Mouse (Mus musculus) spleen, embryonic (tissue): Measurements from ENCODE around the gene Cdc34.

Experiments
- CTCF ChIA-PET: fragments of 350-600 bp; sonication (Branson Sonifier 250); formaldehyde crosslinking; loops from one replicate; lab custom pipeline; 2022; lab: Charles Lee

Gene Cdc34

DNA sequence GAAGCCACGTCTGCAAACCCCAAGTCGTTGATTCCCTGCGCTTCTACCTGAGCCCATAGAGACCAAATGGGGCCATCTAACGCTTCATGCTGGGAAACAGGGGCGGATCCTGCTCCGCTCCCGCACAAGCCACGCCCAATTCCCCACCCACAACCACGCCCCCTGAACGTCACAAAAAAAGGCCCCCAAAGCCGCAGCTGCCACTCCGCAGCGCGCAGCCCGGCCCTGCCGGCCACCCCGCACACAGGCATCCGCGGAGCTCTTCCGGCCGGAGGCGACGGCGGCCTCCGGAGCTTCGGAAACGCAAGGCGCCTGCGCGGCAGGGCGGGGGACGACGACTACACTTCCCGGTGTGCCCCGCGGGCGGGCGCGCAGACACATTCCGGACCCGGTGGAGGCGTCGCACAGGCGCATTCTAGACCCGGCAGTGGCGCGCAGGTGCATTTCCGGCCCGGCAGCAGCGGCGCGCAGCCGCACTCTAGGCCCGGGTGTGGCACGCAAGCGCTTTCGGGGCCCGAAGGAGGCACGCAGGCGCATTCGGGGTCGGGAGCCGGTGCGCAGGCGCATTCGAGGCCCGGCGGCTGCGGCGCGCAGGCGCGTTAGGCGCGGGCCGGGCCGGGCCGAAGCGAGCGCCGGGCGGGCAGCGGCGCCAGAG, at the start of gene Cdc34:
TSS of gene Cdc34 (plus strand) at position 605 of the 655 bp plus-strand sequence.
- CTCF ChIA-PET = interaction anchor here (1.1 kb wide), 1 partner anchor 11 kb away, joined by 3 read pairs; no protein-coding TSS in a partner anchor

GRCm38 (mm10) chr10:79633006-79633777, 48.8 kb upstream of the Cdc34 start:
- CTCF ChIA-PET = no interaction called here

DNA sequence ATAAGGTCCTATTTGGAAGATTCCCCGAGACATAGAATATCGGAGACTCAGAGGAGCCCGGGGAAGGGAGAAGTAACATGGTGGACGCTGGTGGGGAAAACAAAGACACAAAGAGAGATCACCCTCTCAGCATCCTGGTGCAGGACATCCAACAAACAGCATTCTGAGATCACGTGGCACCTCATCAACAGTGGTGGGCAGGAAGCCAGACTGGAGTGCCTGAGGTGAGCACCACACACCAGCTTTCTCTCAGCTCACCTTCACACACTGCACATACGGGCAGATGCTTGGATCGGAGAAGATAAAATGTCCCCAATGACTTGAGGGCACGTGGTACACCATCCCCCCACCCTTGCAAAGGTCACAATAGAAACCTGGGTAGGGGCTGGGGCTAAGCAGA, 45.7 kb upstream of the Cdc34 start:
- CTCF ChIA-PET = no interaction called here

DNA sequence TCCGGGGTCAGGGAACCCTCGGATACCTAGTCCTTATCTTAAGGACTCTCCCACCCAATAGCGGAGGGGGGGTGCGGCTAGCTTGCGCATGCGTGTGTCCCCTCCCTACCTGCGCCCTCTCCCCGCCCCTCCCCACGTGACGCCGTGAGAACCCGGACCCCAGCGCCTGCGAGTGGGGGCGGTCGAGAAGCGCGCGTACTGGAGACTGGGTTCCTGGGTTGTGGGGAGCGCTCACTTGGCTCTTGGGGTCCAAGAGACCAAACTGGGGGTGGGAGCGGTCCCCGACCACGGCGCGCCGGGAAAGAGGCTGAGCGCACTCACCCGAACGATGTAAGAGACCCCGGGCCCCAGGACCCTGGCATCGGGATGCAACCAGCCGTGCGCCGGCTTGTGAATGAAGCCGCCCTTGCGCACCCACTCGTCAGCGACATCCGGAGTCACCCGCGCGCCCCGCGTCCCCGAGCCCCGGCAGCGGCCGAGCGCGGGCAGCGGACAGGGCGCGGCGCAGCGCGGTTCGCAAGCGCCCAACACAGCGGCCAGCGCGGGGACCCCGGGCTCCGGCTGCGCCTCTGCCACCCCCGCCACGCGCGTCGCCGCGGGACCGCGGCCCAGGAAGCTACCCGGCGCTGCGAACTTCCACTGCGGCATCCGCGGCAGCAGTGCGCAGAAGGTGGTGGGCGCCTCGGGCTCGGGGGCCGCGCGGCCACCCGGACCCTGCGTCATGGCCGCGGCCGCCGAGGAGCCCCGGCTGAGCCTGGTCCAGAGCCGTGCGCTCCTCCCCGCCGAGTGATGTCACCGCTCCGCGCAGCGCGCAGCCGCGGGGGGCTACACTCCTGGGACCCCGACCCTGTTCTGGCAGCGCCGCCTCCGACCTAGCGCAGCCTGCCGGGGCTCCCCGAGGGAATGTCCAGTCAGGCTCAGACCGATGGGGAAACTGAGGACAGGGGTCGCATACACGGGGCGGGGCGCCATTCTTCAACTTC, 44.6 kb upstream of the Cdc34 start, which contains the start of gene Shc2:
TSS of gene Shc2 (minus strand) at position 791 of the 983 bp plus-strand sequence.
- CTCF ChIA-PET = no interaction called here

- CTCF ChIA-PET = no interaction called here
Measured at GRCm38 (mm10) chr10:79638486-79639204, 43.4 kb upstream of the Cdc34 start.

GRCm38 (mm10) chr10:79645711-79646110, 36.3 kb upstream of the Cdc34 start, which contains the start of gene Odf3l2:
TSS of gene Odf3l2 (minus strand) at chr10:79645738.
- CTCF ChIA-PET = no interaction called here

- CTCF ChIA-PET = no interaction called here
Measured at GRCm38 (mm10) chr10:79649070-79649751, 32.8 kb upstream of the Cdc34 start.

DNA sequence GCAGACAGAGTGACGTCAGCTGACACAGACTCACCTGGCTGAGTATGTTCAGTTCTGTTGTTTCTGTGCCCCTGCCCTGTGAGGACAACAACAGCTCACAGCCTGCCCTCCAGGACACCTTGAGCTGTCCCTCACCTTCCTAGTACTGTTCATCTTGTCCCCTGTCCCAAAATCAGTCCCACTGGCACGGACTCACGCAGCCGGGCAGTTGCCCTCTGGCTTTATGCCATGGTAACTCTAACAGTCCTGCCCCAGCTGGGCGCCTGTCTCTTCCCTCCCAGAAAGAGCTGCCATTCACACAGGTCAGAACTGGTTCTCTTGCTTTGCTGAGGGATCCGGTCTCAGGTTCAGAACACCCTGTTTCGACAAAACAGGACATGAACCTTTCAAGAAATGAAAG, 29.2 kb upstream of the Cdc34 start:
- CTCF ChIA-PET = no interaction called here

DNA sequence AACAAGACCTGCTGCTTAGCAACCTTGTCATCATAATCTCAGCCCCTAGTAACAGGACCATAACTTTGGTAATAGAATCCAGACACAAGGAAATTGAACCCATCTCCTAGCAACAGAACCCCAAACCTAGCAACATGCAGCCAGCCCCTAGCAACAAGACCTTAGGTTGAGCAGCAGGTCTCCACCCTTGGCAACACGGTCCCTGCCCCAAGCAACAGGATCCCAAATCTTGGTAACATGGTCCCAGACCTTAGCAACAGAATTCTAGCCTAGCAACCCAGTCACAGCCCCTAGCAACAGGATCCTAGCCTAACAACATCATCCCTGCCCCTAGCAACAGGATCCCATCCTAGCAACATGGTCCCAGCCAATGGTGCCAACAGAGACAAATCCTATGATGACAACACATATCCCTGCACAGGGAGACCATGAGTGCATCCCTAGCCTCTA, 27.0 kb upstream of the Cdc34 start:
- CTCF ChIA-PET = no interaction called here

- CTCF ChIA-PET = no interaction called here
Measured at GRCm38 (mm10) chr10:79658829-79659228, 23.2 kb upstream of the Cdc34 start.

DNA sequence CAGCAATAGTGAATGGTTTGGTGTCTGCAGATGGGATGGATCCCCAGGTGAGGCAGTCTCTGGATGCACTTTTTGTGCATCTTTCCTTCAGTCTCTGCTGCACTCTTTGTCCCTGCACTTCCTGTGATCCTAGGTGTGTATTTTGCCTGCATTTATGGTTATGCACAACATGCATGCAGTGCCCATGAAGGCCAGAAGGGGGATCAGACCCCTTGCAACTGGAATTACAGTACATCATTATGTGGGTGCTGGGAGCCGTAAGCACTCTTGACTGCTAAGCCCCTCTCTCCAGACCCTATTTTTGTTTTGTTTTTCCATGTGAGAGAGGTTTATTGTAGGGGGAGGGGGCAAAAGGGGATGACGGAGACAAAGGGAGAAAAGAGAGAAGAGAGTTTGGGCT, 21.7 kb upstream of the Cdc34 start:
- CTCF ChIA-PET = interaction anchor here (0.6 kb wide), 1 partner anchor 1445 kb away, joined by 9 read pairs; no protein-coding TSS in a partner anchor

DNA sequence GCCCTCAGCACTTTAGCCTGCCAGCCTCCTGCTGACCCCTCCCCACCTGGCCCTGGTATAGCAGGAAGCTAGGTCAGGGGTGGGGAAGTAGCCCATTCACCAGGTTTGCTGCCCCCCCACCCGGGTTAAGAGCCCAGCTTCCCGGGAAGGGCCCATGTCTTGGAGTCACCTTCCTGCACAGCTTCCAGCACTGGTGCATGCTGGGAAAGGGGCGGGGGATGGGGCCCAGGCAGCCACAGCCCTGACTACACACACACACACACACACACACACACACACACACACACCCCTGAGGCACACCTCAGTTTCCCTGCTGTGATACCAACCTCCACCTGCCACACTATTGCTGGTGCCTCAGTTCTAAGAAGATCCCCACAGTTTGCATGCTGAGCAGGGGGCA, 20.1 kb upstream of the Cdc34 start:
- CTCF ChIA-PET = no interaction called here

GRCm38 (mm10) chr10:79664131-79664665, 17.8 kb upstream of the Cdc34 start, which contains the start of gene Madcam1:
TSS of gene Madcam1 (plus strand) at chr10:79664559.
- CTCF ChIA-PET = no interaction called here

DNA sequence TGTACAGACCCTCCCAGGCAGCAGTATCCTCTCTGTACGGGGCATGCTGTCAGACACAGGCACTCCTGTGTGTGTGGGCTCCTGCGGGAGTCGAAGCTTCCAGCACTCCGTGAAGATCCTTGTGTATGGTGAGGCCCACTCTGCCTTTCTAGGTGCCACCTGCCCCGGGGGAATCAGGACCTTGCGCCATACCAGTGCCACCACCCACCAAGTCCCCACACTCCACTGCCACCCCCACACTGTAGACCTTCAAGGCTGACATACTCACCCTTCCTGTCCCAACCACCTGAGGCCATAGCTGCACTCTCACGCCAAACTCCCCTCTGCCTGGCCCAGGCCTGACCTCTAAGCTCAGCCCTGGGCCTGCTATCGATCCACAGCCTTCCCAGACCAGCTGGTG, 16.9 kb upstream of the Cdc34 start:
- CTCF ChIA-PET = no interaction called here

DNA sequence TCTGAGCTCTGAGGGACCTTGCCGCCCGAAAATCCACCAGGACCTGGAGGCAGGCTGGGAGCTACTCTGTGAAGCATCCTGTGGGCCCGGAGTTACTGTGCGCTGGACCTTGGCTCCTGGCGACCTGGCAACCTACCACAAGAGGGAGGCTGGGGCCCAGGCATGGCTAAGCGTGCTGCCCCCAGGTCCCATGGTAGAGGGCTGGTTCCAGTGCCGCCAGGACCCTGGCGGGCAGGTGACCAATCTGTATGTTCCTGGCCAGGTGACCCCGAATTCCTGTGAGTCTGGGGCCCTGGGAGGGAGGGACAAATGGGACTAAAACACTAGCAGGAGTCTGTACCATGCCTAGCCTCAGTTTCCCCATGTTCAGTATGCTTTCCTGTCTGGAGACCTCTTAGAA, 15.5 kb upstream of the Cdc34 start:
- CTCF ChIA-PET = no interaction called here

GRCm38 (mm10) chr10:79668076-79668475, 13.9 kb upstream of the Cdc34 start:
- CTCF ChIA-PET = no interaction called here

DNA sequence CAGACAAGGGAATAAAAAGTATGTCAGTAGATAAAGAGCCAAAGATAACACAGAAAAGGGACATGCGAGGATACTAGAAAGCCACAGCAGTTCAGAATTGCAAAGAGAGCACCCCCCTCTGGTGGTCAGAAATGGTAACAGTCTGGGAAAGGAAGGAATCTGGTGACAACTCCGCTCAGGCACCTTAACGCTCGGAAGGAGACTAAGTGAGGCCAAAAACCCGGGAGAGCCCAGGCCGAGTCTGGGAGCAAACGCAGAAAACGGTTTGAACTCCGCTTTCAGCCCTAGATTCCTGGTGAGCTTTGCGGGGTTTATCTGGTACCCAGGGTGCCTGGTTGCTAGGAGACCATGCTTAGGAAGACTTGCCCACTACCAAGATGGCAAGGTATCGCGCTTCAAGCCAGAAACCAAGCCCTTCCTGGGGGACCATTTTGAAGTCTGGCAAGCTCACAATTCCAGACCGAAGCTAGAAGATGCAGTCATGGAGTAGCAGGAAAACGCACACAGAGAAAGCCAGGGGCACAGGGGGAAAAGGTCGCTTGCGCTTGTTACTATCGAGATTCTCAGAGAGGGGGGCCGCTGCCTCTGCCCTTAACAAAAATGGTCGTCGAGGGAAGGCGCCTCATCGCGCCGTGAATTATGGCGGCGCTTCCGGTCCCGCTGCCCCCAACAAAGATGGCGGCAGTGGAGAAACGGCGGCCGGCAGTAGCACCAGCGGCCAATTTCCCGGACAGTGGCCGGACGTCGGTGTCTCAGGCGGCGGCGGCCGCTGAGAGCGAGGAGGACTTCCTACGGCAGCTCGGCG, 13.0 kb upstream of the Cdc34 start, which contains the start of gene Tpgs1:
TSS of gene Tpgs1 (plus strand) at position 599 of the 805 bp plus-strand sequence.
- CTCF ChIA-PET = interaction anchor here (1.2 kb wide), 1 partner anchor 77 kb away, joined by 3 read pairs; the partner anchor contains the start of gene Polrmt

DNA sequence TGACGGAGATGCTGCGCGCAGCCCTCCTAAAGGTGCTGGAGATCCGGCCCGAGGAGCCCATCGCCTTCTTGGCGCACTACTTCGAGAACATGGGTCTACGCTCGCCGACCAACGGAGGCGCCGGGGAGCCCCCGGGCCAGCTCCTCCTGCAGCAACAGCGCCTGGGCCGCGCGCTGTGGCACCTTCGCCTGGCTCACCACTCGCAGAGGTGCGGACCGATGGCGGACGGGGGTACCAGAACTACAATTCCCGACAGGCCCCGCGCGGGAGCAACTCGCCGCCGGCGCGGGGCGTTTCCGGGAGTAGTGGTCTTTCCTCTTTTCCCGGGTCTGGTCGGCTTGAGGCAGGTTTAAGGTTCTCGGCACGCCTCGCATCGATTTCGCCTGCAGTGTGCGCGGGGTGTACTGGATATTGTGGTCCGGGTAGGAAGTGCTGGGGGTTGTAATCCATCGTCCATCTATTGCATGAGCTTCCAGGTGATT, 12.4 kb upstream of the Cdc34 start:
- CTCF ChIA-PET = interaction anchor here (1.2 kb wide), 1 partner anchor 77 kb away, joined by 3 read pairs; the partner anchor contains the start of gene Polrmt
